Mouse (Mus musculus): ENCODE measurements around the gene Hmgb1. TPM values are rescaled to one million over a fixed set of nuclear protein-coding genes. Genes with fewer than 3 reads are reported as not detected.
A peak's percentile ranks its signal among the peaks of the same experiment; 100 is the strongest.

The Hmgb1 gene
- total and polyA plus RNA-seq, 2 experiments from 2014 or later: 128 to 757 TPM

DNA sequence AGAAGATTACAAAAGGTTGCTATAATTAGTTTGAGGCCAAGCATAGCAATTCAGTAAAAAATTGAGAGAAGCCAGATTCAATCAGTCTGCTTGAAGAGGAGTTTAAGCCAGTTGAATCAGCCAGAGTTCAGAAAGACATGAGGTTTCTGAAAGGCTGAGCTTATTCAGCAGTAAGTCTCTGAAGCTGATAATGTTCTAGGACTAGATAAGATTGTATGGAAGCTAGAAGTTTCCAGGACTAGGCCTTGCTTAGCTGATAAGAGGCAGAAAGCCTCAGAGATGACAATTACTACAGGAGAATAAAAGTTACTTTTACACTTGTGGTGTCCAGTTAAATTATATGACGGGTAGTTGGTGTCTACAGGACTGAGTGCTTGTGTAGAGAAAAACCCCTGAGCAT, 5.9 kb upstream of the Hmgb1 start:
- Histone ChIP-seq H3K4me3 (ENCODE audit: low read length) (no peak overlapping the region), H3K9ac (replicated peaks; ENCODE audit: low read length) (no peak overlapping the region), H3K4me2 (ENCODE audit: low read depth, low read length) (no peak overlapping the region), H3K27me3 (ENCODE audit: insufficient read depth, low read length) (no peaks in the 10 kb centered on the region), H3K4me1 (ENCODE audit: insufficient read depth, low read length) (peaks cover 15% of the 10 kb centered on the region), H3K27ac (no peak overlapping the region), H3K36me3 (ENCODE audit: insufficient read depth, low read length) (peaks cover 40% of the 10 kb centered on the region), H3K9me3 (ENCODE audit: low read length) (no peaks in the 10 kb centered on the region)
- ATAC-seq: no peak
- TF ChIP-seq CTCF (IDR thresholded peaks at IDR 0.05; ENCODE audit: low read depth): no peak
- 97% methylated on average over 1 of the region's 1 CpGs for WGBS
- no peak for DNase-seq (ENCODE audit: low spot score)

DNA sequence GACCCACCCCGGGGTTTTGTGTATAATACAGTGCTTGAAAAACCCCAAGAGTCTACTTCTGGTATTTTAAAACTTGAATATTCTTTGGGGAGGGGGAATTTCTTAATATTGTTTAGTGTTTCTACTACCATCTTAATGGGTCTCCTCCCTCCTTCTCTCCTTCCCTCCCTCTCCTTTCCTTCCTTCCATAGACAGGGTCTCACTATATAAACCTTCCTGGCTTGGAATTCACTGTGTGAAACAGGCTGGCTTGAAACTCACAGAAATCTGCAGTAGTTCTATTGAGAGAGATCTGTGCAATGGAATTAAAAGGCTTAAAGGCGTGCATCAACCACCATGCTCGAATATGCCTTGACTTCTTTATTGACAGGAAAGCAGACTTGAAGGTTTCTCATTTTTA, 1.5 kb upstream of the Hmgb1 start:
- H3K27me3 ChIP-seq (ENCODE audit: insufficient read depth, low read length): no peaks in the 10 kb centered on the region
- 77% methylated on average over 3 of the region's 3 CpGs for WGBS
- H3K9ac ChIP-seq (replicated peaks; ENCODE audit: low read length): peak overlapping the region; percentile 82; the same call in 1 of the 2 replicates
- DNase-seq (ENCODE audit: low spot score) (no peak), ATAC-seq (no peak)
- H3K4me3 ChIP-seq (ENCODE audit: low read length): peak overlapping the region; percentile 58
- no peaks in the 10 kb centered on the region for H3K9me3 ChIP-seq (ENCODE audit: low read length)
- TF ChIP-seq CTCF (IDR thresholded peaks at IDR 0.05; ENCODE audit: low read depth): no peak
- H3K4me2 ChIP-seq (ENCODE audit: low read depth, low read length): peak overlapping the region; percentile 80
- H3K27ac ChIP-seq: no peak overlapping the region
- H3K36me3 ChIP-seq (ENCODE audit: insufficient read depth, low read length): peaks cover 12% of the 10 kb centered on the region; the same call in 1 of the 2 replicates
- H3K4me1 ChIP-seq (ENCODE audit: insufficient read depth, low read length): peaks cover 15% of the 10 kb centered on the region

DNA sequence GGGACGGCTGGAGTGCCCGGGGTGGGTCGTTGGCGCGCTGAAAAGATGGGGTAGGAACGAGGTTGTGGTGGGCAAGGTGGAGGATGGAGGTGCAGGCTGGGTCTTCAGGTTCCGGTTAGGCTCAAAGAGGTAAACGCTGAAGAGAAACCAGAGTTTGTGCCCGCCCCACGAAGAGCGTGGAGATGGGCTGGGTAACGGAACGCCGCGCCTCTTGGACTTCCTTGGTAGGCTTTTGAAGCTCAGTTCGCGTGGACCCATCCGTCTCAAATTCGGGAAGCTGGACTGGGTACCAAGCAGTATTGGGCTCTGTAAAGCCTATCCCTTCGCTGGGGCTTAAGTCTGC, 526 bp upstream of the Hmgb1 start:
- Histone ChIP-seq H3K4me3 (ENCODE audit: low read length) (peak overlapping the region; percentile 58), H3K27ac (peak overlapping the region; percentile 75), H3K36me3 (ENCODE audit: insufficient read depth, low read length) (peaks cover 8% of the 10 kb centered on the region; the same call in 1 of the 2 replicates), H3K9ac (replicated peaks; ENCODE audit: low read length) (peak overlapping the region; percentile 82), H3K27me3 (ENCODE audit: insufficient read depth, low read length) (no peaks in the 10 kb centered on the region), H3K4me2 (ENCODE audit: low read depth, low read length) (peak overlapping the region; percentile 80), H3K4me1 (ENCODE audit: insufficient read depth, low read length) (peaks cover 15% of the 10 kb centered on the region), H3K9me3 (ENCODE audit: low read length) (no peaks in the 10 kb centered on the region)
- ATAC-seq (no peak), DNase-seq (ENCODE audit: low spot score) (peak; percentile 36)
- TF ChIP-seq CTCF (IDR thresholded peaks at IDR 0.05; ENCODE audit: low read depth): no peak
- WGBS: under 1% methylated on average over 20 of the region's 20 CpGs

DNA sequence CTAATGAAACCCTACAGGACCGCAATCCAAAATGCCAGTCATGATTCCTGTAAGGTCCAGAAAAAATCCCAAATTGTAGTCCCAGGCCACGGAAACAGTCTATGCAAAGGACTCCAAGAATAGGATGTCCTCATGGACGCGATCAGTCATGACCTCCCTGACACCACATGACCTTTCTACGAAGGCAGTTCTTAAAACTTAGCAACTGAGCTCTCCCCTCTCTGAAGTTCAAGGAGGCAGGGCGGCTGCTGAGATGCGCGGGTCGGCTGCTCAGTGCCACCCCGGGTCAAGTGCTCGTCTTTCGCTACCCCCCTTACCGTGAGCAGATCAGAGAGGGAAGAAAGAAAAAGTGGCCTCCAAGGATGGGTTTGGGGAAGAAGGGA, 577 bp downstream of the Hmgb1 start:
- no peak for DNase-seq (ENCODE audit: low spot score)
- Histone ChIP-seq H3K9ac (replicated peaks; ENCODE audit: low read length) (peak overlapping the region; percentile 51), H3K27ac (peak overlapping the region; percentile 84), H3K4me3 (ENCODE audit: low read length) (peak overlapping the region; percentile 58), H3K36me3 (ENCODE audit: insufficient read depth, low read length) (no peaks in the 10 kb centered on the region), H3K4me2 (ENCODE audit: low read depth, low read length) (peak overlapping the region; percentile 65), H3K27me3 (ENCODE audit: insufficient read depth, low read length) (no peaks in the 10 kb centered on the region), H3K4me1 (ENCODE audit: insufficient read depth, low read length) (peaks cover 15% of the 10 kb centered on the region), H3K9me3 (ENCODE audit: low read length) (no peaks in the 10 kb centered on the region)
- TF ChIP-seq CTCF (IDR thresholded peaks at IDR 0.05; ENCODE audit: low read depth): no peak
- ATAC-seq: no peak
- WGBS: 0% methylated on average over 13 of the region's 13 CpGs

DNA sequence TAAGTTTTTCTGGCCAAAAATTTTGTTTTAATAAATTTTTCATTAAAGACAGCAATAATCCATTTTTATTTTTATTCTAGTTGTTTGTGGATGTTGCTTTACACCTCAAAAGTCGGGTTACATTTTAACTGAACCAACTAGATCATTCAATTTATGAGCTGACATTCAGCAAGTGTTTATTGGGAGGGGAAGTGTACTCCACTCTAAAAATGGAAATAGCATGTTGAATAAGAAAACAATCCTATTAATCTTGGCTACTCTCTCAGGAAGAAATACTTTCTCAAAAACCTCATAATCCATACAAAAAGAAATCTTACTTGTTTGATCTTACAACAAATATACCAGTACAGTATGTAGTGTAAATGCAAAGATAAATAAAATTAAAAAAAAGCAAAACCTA, 1.2 kb downstream of the Hmgb1 start:
- peak overlapping the region; percentile 51 for H3K9ac ChIP-seq (replicated peaks; ENCODE audit: low read length)
- DNase-seq (ENCODE audit: low spot score): no peak
- H3K27ac ChIP-seq: peak overlapping the region; percentile 84
- TF ChIP-seq CTCF (IDR thresholded peaks at IDR 0.05; ENCODE audit: low read depth): no peak
- no peak for ATAC-seq
- H3K4me3 ChIP-seq (ENCODE audit: low read length): peak overlapping the region; percentile 58
- H3K27me3 ChIP-seq (ENCODE audit: insufficient read depth, low read length): no peaks in the 10 kb centered on the region
- H3K9me3 ChIP-seq (ENCODE audit: low read length): no peaks in the 10 kb centered on the region
- H3K4me2 ChIP-seq (ENCODE audit: low read depth, low read length): peak overlapping the region; percentile 65
- peaks cover 15% of the 10 kb centered on the region for H3K4me1 ChIP-seq (ENCODE audit: insufficient read depth, low read length)
- WGBS: 39% methylated on average over 1 of the region's 1 CpGs
- H3K36me3 ChIP-seq (ENCODE audit: insufficient read depth, low read length): no peaks in the 10 kb centered on the region

DNA sequence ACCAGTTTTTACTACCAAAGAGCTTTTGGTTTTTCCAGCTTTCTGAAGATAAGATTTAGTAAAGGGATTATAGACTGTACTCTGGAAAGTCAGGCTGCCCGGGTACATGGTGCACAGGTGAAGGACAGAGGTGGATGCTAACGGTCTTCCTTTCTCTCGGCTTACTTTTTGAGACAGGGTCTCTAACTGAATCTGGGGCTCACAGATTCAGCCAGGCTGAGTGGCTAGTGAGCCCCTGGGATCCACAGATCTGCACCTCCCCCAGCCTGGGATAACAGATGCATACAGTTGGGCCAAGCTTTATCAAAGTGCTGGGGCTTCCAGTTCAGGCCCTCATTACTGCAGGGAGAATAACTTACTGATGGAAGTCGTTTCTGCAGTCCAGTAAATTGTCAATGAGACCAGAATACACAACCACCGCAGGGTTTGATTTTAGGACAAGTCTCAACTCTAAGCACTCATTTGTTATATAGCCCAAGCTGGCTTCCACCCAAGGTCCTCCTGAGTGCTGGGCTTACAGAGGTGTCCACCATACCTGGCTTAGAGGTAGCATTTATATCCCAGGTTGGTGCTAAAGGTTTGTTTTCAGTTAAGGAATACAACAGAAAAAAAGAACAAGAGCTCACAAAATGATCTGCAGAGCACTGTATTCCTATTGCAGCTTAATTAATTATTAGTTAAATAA, 2.0 kb downstream of the Hmgb1 start:
- Histone ChIP-seq H3K4me3 (ENCODE audit: low read length) (no peak overlapping the region), H3K4me1 (ENCODE audit: insufficient read depth, low read length) (peaks cover 15% of the 10 kb centered on the region), H3K4me2 (ENCODE audit: low read depth, low read length) (no peak overlapping the region), H3K27me3 (ENCODE audit: insufficient read depth, low read length) (no peaks in the 10 kb centered on the region), H3K9me3 (ENCODE audit: low read length) (no peaks in the 10 kb centered on the region), H3K36me3 (ENCODE audit: insufficient read depth, low read length) (no peaks in the 10 kb centered on the region), H3K27ac (no peak overlapping the region), H3K9ac (replicated peaks; ENCODE audit: low read length) (no peak overlapping the region)
- 76% methylated on average over 5 of the region's 5 CpGs for WGBS
- ATAC-seq (no peak), DNase-seq (ENCODE audit: low spot score) (no peak)
- TF ChIP-seq CTCF (IDR thresholded peaks at IDR 0.05; ENCODE audit: low read depth): no peak

DNA sequence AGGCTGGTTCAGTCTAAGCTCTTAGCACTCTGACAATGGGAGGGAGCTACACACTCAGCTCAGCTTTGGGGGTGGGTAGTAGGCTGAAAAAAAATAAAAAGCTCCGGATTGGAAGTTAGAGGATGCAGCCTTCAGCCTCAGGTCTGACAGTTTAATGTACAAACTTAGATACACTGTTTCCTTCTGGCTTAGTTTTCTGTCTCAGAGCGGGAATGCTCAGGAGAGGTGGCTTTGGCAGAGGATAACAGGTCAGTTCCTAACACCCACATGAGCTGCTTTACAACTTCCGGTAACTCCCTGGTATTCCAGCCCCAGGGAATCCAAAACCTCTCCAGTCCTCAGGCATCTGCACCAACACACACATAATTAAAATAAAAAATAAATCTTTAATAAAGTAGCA, 4.5 kb downstream of the Hmgb1 start:
- H3K4me2 ChIP-seq (ENCODE audit: low read depth, low read length): no peak overlapping the region
- DNase-seq (ENCODE audit: low spot score): no peak
- no peaks in the 10 kb centered on the region for H3K4me1 ChIP-seq (ENCODE audit: insufficient read depth, low read length)
- no peak for ATAC-seq
- no peaks in the 10 kb centered on the region for H3K9me3 ChIP-seq (ENCODE audit: low read length)
- H3K27me3 ChIP-seq (ENCODE audit: insufficient read depth, low read length): no peaks in the 10 kb centered on the region
- no peak overlapping the region for H3K9ac ChIP-seq (replicated peaks; ENCODE audit: low read length)
- TF ChIP-seq CTCF (IDR thresholded peaks at IDR 0.05; ENCODE audit: low read depth): no peak
- H3K36me3 ChIP-seq (ENCODE audit: insufficient read depth, low read length): no peaks in the 10 kb centered on the region
- H3K4me3 ChIP-seq (ENCODE audit: low read length): no peak overlapping the region
- 91% methylated on average over 3 of the region's 3 CpGs for whole genome bisulfite sequencing
- H3K27ac ChIP-seq: no peak overlapping the region
